Mouse (Mus musculus) kidney, postnatal 25 days (tissue): Measurements from ENCODE around the gene Exosc5.

Source experiments
- DNase-seq, 2 experiments: peaks; one replicate each; pipeline ENCODE4 v3.0.0; 2021; ENCODE audit warnings: mixed read lengths in 2 of 2

Gene Exosc5

DNA sequence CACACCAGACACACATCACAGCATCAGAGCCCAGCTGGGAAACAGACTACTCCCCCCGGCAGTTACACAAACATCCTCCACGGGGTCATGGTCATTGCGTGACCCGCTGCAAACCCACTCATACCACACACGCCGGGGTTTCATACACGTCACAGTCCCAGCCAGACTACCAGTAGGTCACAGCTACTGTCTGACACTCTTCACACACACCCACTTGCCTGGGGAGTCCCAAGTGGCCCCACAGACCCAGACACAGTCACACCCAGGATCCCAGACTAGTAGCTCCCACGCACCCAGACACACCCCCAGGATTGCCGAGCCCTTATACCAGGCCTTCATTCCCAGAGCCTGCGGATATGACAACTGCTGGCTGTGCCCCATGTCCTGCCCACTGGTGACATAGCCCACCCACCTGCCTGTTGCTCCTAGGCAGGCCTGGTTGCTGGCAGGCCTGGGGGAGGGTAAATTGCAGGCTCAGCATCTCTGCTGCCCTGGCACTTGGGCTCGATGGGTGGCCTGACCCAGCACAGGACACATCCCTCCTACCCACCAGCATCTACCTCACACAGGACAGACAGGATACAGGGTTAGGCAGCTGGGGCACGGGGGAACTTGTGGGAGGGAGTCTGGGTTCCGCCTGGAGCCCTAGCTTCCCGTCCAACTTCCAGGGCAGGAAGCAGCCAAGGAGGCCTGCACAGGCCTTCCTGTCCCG, 48.8 kb downstream of the Exosc5 start:
- peak; percentile 64 to 88 for DNase-seq

DNA sequence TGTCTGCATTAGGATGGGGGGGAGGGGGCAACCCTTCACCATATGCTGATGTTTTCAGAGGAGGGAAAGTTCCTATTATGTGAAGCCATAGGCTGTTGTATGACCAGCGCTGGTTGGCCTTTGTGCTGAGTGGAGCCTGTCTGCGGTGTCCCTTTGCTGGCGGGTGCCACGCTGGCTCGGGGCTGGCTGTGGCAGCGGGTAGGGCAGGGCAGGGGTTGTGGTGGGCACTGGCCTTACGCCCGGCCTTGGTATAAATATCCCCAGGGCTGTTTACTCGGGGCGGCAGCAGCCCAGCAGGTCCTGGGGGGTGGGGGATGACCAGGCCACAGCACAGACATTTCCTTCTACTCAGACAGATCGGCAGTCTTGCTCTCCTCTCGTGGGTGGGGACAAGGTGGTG, 51.0 kb downstream of the Exosc5 start:
- DNase-seq: no peak

GRCm38 (mm10) chr7:25710519-25711130, 51.7 kb downstream of the Exosc5 start:
- DNase-seq: peak in 1 of 2 experiments; percentile 43

DNA sequence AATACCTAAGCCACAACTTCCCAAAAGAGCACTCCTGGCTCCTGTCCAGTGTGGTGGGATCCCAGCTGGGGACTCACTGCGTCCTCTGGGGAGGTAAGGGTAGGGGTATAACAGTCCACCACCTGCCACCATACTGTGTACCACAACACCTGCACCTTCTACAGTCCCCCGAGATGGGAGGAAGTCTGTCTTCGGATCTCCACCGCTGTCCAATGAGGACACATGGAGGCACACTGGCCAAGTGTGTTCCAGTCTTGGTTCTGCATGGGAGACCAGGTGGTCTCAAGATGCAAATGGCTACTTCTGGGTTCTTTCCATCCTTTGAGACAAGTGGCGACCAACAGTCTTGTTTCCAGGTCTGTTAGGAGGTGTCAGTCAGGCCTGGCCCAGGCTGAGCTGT, 52.2 kb downstream of the Exosc5 start:
- no peak for DNase-seq

DNA sequence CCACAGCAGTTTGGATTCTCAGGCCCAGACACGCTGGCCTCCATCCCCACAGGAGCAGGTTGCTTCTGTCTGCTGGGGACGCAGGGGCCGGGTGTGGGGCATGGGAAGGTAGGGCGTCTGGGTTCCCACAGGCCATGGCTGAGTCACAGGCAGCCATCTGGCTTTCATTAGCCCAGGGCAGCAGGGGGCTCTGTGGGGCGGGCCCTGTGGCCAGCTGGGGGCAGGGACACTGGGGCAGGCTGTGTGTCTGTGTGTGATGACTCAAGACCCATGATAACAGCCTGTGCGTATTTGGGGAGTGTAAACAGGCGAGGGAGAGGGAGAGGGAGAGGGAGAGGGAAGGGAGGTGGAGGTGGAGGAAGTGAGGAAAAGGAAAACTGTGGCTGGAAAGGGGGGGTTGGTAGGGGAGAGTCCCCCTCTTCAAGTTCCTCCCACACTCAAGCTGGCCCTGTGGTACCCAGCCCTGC, 52.8 kb downstream of the Exosc5 start:
- peak in 1 of 2 experiments; percentile 43 for DNase-seq

GRCm38 (mm10) chr7:25712801-25713200, 53.8 kb downstream of the Exosc5 start:
- DNase-seq: no peak

GRCm38 (mm10) chr7:25714581-25714980, 55.6 kb downstream of the Exosc5 start:
- no peak for DNase-seq

GRCm38 (mm10) chr7:25715731-25716271, 56.8 kb downstream of the Exosc5 start:
- DNase-seq: peak in 1 of 2 experiments; percentile 33

DNA sequence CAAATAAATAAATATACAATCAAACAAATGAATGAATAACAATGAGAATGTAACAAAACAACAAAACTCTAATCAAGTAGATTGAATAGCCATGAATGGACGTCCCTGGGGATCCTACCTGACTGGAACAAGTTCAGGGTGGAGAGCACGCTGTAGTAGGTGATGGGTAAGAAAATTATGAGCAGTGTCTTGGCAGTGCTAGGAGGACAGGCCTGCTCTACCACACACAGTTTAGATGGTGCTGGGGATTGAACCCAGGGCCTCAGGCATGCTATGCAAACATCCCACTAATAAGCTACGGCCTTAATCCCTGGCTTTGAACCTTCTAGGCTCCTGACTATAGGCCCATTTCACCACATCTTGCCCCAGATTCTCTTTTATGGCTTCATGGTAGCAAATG, 58.5 kb downstream of the Exosc5 start:
- DNase-seq: peak in 1 of 2 experiments; percentile 17

DNA sequence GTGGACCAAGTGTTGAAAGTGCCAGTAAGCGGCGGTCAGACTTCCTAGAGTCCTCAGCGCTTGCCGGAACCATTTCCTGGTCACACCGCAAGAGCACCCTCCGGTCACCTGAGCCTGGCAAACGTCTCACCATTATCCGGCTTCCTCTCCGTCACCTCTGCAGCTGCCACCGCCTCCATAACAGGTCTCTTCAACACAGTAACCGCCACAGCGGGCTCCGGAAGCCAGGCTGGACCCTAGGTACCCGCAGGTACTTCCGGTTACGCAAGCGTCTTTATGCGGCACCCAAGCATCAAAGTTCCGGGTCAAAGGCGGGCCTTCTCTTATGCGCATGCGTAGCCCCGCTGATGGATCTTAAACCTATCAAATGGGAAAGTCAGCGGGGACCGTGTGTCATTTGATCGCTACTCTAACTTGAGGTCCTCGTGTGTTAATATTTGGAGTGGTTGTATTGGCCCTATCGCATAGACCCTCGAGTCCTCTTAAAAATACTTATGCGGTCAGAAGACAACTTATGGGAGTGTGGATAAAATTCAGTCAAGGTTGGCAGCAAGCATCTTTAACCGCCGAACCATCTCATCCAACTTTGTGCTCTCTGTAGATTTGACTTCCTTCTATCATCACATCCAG, 59.9 kb downstream of the Exosc5 start, which contains the start of gene Ccdc97:
Gene Ccdc97 (minus strand): TSS at position 301 of the 630 bp plus-strand sequence.
- DNase-seq: peak; percentile 96 to 97

DNA sequence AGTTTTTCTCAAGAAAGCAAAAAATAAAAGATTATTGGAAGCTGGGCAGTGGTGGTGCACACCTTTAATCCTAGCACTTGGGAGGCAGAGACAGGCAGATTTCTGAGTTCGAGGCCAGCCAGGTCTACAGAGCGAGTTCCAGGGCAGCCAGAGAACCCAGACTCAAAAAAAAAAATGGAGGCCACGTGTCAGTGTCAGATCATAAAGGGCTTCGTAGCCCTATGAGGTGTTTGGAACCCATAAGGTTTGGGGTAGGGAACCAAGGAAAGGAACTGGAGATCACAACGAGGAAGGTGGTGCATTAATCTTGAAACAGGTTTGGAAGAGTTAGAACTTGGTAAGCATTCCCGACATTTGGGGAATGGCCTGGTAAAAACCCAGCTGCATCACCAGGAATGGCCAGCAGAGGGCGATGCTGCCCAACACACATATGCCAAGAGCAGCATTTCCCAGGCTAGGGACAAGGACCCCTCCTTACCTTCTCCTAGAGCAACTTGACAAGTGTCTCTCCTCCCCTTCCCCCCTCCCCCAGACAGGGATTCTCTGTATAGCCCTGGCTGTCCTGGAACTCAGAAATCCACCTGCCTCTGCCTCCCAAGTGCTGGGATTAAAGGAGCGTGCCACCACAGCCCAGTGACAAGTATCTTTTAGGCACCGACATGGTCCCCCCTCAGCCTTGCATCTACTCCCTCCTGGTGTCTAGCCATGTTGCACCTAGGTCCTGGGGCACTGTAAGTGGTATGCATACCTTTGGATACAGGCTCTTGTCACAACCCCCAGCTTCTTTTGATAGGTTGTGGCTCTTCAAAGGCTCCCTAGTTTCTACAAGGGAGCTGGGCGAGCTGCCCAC, 61.0 kb downstream of the Exosc5 start:
- DNase-seq: peak; percentile 77 to 86

DNA sequence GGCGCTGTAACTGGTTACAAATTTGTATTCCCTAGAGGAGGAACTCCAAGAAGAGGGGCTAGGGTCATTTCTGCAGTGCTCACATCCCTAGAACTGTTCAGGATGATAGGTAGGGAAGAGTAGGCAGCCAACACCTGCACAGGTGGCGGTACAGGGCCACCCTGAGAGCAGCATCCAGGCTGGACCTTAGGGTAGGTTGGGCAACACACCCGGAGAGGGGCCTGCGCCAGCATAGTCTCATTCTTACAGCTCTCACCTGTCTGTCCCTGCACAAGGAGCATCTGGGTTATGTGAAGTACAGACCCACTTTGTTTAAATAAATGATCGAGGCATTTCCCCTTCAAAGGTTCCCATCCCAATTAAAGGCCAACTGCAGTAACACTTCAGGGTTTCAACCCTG, 61.8 kb downstream of the Exosc5 start:
- DNase-seq: no peak
